Mouse (Mus musculus): ENCODE measurements around the gene Pmpcb.
"Not testable (repeated sequence)": the region's sequence is repeated elsewhere in the genome, so short reads cannot be mapped to it uniquely, and the experiment has no call there.

The Pmpcb gene

GRCm38 (mm10) chr5:21736956-21737585, at the start of gene Pmpcb:
Gene Pmpcb, plus strand, starts transcription at chr5:21737141.
- peak; percentile 79 for DNase-seq (ENCODE audit: low read depth, low spot score)

- DNase-seq (ENCODE audit: low read depth, low spot score), result no peak
Observed at GRCm38 (mm10) chr5:21692230-21692629, 44.7 kb upstream of the Pmpcb start.

GRCm38 (mm10) chr5:21693372-21693870, 43.5 kb upstream of the Pmpcb start:
- no peak for DNase-seq (ENCODE audit: low read depth, low spot score)

GRCm38 (mm10) chr5:21694854-21695490, 42.0 kb upstream of the Pmpcb start:
- no peak for DNase-seq (ENCODE audit: low read depth, low spot score)

GRCm38 (mm10) chr5:21699555-21699954, 37.4 kb upstream of the Pmpcb start:
- DNase-seq (ENCODE audit: low read depth, low spot score), result not testable (repeated sequence)

- peak; percentile 6 for DNase-seq (ENCODE audit: low read depth, low spot score)
Observed at GRCm38 (mm10) chr5:21700272-21700821, 36.6 kb upstream of the Pmpcb start.

GRCm38 (mm10) chr5:21700934-21701333, 36.0 kb upstream of the Pmpcb start:
- DNase-seq (ENCODE audit: low read depth, low spot score), result no peak

- DNase-seq (ENCODE audit: low read depth, low spot score), result peak; percentile 95
Observed at GRCm38 (mm10) chr5:21701351-21702008, 35.5 kb upstream of the Pmpcb start, which contains the start of gene Napepld. Gene Napepld, minus strand, starts transcription at chr5:21701396.

GRCm38 (mm10) chr5:21702009-21702364, 35.0 kb upstream of the Pmpcb start:
- no peak for DNase-seq (ENCODE audit: low read depth, low spot score)

- no peak for DNase-seq (ENCODE audit: low read depth, low spot score)
Observed at GRCm38 (mm10) chr5:21702873-21703475, 34.0 kb upstream of the Pmpcb start.

GRCm38 (mm10) chr5:21703708-21704107, 33.2 kb upstream of the Pmpcb start:
- DNase-seq (ENCODE audit: low read depth, low spot score), result no peak

- no peak for DNase-seq (ENCODE audit: low read depth, low spot score)
Observed at GRCm38 (mm10) chr5:21706546-21706945, 30.4 kb upstream of the Pmpcb start.

GRCm38 (mm10) chr5:21708011-21708410, 28.9 kb upstream of the Pmpcb start:
- not testable (repeated sequence) for DNase-seq (ENCODE audit: low read depth, low spot score)

GRCm38 (mm10) chr5:21712127-21712715, 24.7 kb upstream of the Pmpcb start:
- no peak for DNase-seq (ENCODE audit: low read depth, low spot score)

- no peak for DNase-seq (ENCODE audit: low read depth, low spot score)
Observed at GRCm38 (mm10) chr5:21714447-21714846, 22.5 kb upstream of the Pmpcb start.

GRCm38 (mm10) chr5:21717165-21717715, 19.7 kb upstream of the Pmpcb start:
- DNase-seq (ENCODE audit: low read depth, low spot score), result no peak

GRCm38 (mm10) chr5:21718546-21718945, 18.4 kb upstream of the Pmpcb start:
- no peak for DNase-seq (ENCODE audit: low read depth, low spot score)

- DNase-seq (ENCODE audit: low read depth, low spot score), result no peak
Observed at GRCm38 (mm10) chr5:21719209-21719608, 17.7 kb upstream of the Pmpcb start.

- no peak for DNase-seq (ENCODE audit: low read depth, low spot score)
Observed at GRCm38 (mm10) chr5:21724427-21724826, 12.5 kb upstream of the Pmpcb start.

GRCm38 (mm10) chr5:21724872-21725271, 12.1 kb upstream of the Pmpcb start:
- DNase-seq (ENCODE audit: low read depth, low spot score), result no peak

- DNase-seq (ENCODE audit: low read depth, low spot score), result no peak
Observed at GRCm38 (mm10) chr5:21729107-21729506, 7.8 kb upstream of the Pmpcb start.
